Mouse (Mus musculus) left cerebral cortex, postnatal 10 days (tissue): Measurements from ENCODE around the gene Olfr531. TPM values are rescaled to one million over a fixed set of nuclear protein-coding genes. Genes with fewer than 3 reads are reported as not detected.

ENCODE experiments used
- DNase-seq, 2 experiments: peaks; one replicate each; pipeline ENCODE4 v3.0.0; 2021 to 2022; ENCODE audit warnings: low spot score in 2 of 2, mixed read lengths in 1 of 2; ENCODE audit errors: extremely low spot score in 1 of 2
- intact Hi-C: fragments of 180-260 bp; cut with DNase I; formaldehyde crosslinking; loops from one replicate; pipeline ENCODE4 v1.15.1; 2025
- total RNA-seq, 2 experiments: library from RNA; stranded (reverse); gene quantifications; 2 replicates each; pipeline ENCODE4 v1.2.3; 2021

The Olfr531 gene
- not detected for total RNA-seq

GRCm38 (mm10) chr7:140402818-140403217 is at the start of gene Olfr531:
Olfr531 (minus strand) TSS chr7:140402918.
- no peak for DNase-seq

GRCm38 (mm10) chr7:140443141-140443540 is 40.4 kb upstream of the Olfr531 start:
- DNase-seq, result no peak
- intact Hi-C loops, result no loop called here

More at GRCm38 (mm10) chr7:140402818-140403217, at the start of gene Olfr531:
- intact Hi-C loops, result no loop called here

- intact Hi-C loops, result no loop called here
- no peak for DNase-seq
Observed at GRCm38 (mm10) chr7:140421539-140421938, 18.8 kb upstream of the Olfr531 start, which contains the start of gene Olfr532. Olfr532 (minus strand) TSS chr7:140421639.

- DNase-seq, result no peak
- intact Hi-C loops, result no loop called here
Observed at GRCm38 (mm10) chr7:140376911-140377310, 25.8 kb downstream of the Olfr531 start.

- intact Hi-C loops, result no loop called here
- no peak for DNase-seq
Observed at GRCm38 (mm10) chr7:140376231-140376630, 26.5 kb downstream of the Olfr531 start, which contains the start of gene Olfr530. Olfr530 (minus strand) TSS chr7:140376331.

GRCm38 (mm10) chr7:140374300-140374699 is 28.4 kb downstream of the Olfr531 start:
- no peak for DNase-seq
- intact Hi-C loops, result no loop called here

- no peak for DNase-seq
- intact Hi-C loops, result no loop called here
Observed at GRCm38 (mm10) chr7:140361571-140361970, 41.1 kb downstream of the Olfr531 start, which contains the start of gene Olfr60. Olfr60 (minus strand) TSS chr7:140361671.

Other genes starting within 250 kb of the Olfr531 start
- 100 to 1,000 TPM; 172 to 178 TPM for gene Sprn, start 248.0 kb downstream of the Olfr531 start, total RNA-seq
- not detected for gene Olfr522, start 238.2 kb downstream of the Olfr531 start, total RNA-seq
- not detected for gene Olfr523, start 229.7 kb downstream of the Olfr531 start, total RNA-seq
- not detected for gene Olfr524, start 197.0 kb downstream of the Olfr531 start, total RNA-seq
- gene Cd163l1, start 184.7 kb downstream of the Olfr531 start, total RNA-seq, result under 1 TPM; 0.26 to 0.36 TPM
- gene 5830411N06Rik, start 155.6 kb downstream of the Olfr531 start, total RNA-seq, result under 1 TPM in 1 of 2 experiments, not detected in 1; 0.06 TPM
- gene Olfr525, start 82.1 kb downstream of the Olfr531 start, total RNA-seq, result not detected
- not detected for gene Olfr527, start 68.9 kb downstream of the Olfr531 start, total RNA-seq
- gene Olfr60, start 41.2 kb downstream of the Olfr531 start, total RNA-seq, result not detected
- gene Olfr530, start 26.6 kb downstream of the Olfr531 start, total RNA-seq, result not detected
- not detected for gene Olfr532, start 18.7 kb upstream of the Olfr531 start, total RNA-seq
- not detected for gene Olfr533, start 60.5 kb upstream of the Olfr531 start, total RNA-seq
- not detected for gene Olfr535, start 81.3 kb upstream of the Olfr531 start, total RNA-seq
- not detected for gene Olfr536, start 104.5 kb upstream of the Olfr531 start, total RNA-seq
- not detected for gene Olfr538, start 165.0 kb upstream of the Olfr531 start, total RNA-seq
- under 1 TPM; 0.04 to 0.06 TPM for gene Olfr46, start 198.4 kb upstream of the Olfr531 start, total RNA-seq
- gene Olfr61, start 226.1 kb upstream of the Olfr531 start, total RNA-seq, result not detected
- not detected for gene Olfr53, start 243.5 kb upstream of the Olfr531 start, total RNA-seq